ENCODE assay signal across 8 mouse cellular contexts in genomic region chr1:150540267-150540666, GRCm38 (mm10).
DNase-seq lines count a peak whose midpoint lies in the region; ATAC-seq and TF ChIP-seq lines count a peak whose summit lies in the region.

No protein-coding gene starts in this region.

- H3K4me1 ChIP-seq in bone marrow, adult 2 months (ENCODE audit: control insufficient read depth, insufficient read depth, low read length), result no peaks in the 10 kb centered on the region
- H3K4me1 ChIP-seq in forebrain, embryonic 11.5 days (replicated peaks; ENCODE audit: control insufficient read depth, insufficient read depth, low read length), result peaks cover 2% of the 10 kb centered on the region; the same call in 1 of the 2 replicates
- H3K4me1 ChIP-seq in kidney, embryonic 15.5 days, result peaks cover 15% of the 10 kb centered on the region

- TF ChIP-seq CTCF in bone marrow, adult 2 months (IDR thresholded peaks at IDR 0.05; ENCODE audit: control insufficient read depth, insufficient read depth, low read length), result 0 out of 2 replicates have a peak, but pooled peaks have one; percentile 18

- 11% methylated on average over 5 of the region's 5 CpGs for WGBS in bone marrow, adult 2 months
- WGBS in forebrain, embryonic 11.5 days, result 9% methylated on average over 5 of the region's 5 CpGs
- 9% methylated on average over 5 of the region's 5 CpGs for WGBS in kidney, embryonic 15.5 days

- no peaks in the 10 kb centered on the region for H3K27me3 ChIP-seq in forebrain, embryonic 11.5 days (ENCODE audit: control insufficient read depth, insufficient read depth, low read length)
- H3K27me3 ChIP-seq in kidney, embryonic 15.5 days, result no peaks in the 10 kb centered on the region
- H3K27me3 ChIP-seq in splenic B cell, adult 2 months (ENCODE audit: control insufficient read depth, insufficient read depth, low read length, poor library complexity, severe bottlenecking), result no peaks in the 10 kb centered on the region

- H3K27ac ChIP-seq in bone marrow, adult 2 months (ENCODE audit: control insufficient read depth, insufficient read depth, low read depth, low read length, poor library complexity), result no peak overlapping the region
- no peak overlapping the region for H3K27ac ChIP-seq in forebrain, embryonic 11.5 days (ENCODE audit: low read depth, low read length)
- no peak overlapping the region for H3K27ac ChIP-seq in kidney, embryonic 15.5 days

- no peak overlapping the region for H3K9ac ChIP-seq in forebrain, embryonic 11.5 days (ENCODE audit: low read length)
- H3K9ac ChIP-seq in kidney, embryonic 15.5 days, result no peak overlapping the region

- no peak overlapping the region for H3K4me3 ChIP-seq in bone marrow, adult 2 months (replicated peaks; ENCODE audit: control insufficient read depth, low read depth, low read length)
- no peak overlapping the region for H3K4me3 ChIP-seq in forebrain, embryonic 11.5 days (ENCODE audit: low read depth, low read length)
- H3K4me3 ChIP-seq in kidney, embryonic 15.5 days (replicated peaks), result no peak overlapping the region

- H3K9me3 ChIP-seq in forebrain, embryonic 11.5 days (ENCODE audit: control insufficient read depth, low read length), result no peaks in the 10 kb centered on the region
- H3K9me3 ChIP-seq in kidney, embryonic 15.5 days (replicated peaks), result no peaks in the 10 kb centered on the region

- H3K36me3 ChIP-seq in forebrain, embryonic 11.5 days (ENCODE audit: control insufficient read depth, insufficient read depth, low read length), result no peaks in the 10 kb centered on the region
- no peaks in the 10 kb centered on the region for H3K36me3 ChIP-seq in kidney, embryonic 15.5 days
- no peaks in the 10 kb centered on the region for H3K36me3 ChIP-seq in splenic B cell, adult 2 months (ENCODE audit: control insufficient read depth, insufficient read depth, low read length, poor library complexity, severe bottlenecking)

- no peak overlapping the region for H3K4me2 ChIP-seq in forebrain, embryonic 11.5 days (ENCODE audit: low read depth, low read length, severe bottlenecking)
- no peak overlapping the region for H3K4me2 ChIP-seq in kidney, embryonic 15.5 days

- DNase-seq in layer of hippocampus, postnatal 10 days (ENCODE audit: low spot score in 2 of 2), result peak; percentile 9 to 26
- DNase-seq in layer of hippocampus, adult 11-12 months (ENCODE audit: low spot score), result no peak
- peak; percentile 70 for DNase-seq in forebrain, embryonic 11.5 days (ENCODE audit: low spot score)
- peak; percentile 46 for DNase-seq in lung, postnatal 36 days
- peak; percentile 13 for DNase-seq in splenic B cell, adult 2 months (ENCODE audit: low read depth, low spot score)
- no peak for DNase-seq in thymus, postnatal 4 days

- peak; percentile 90 for ATAC-seq in forebrain, embryonic 11.5 days (replicated peaks; ENCODE audit: low FRiP score)
- ATAC-seq in kidney, embryonic 15.5 days (replicated peaks; ENCODE audit: low FRiP score), result peak; percentile 89

- no peak for TF ChIP-seq POLR2A in bone marrow, adult 2 months (IDR thresholded peaks at IDR 0.05; ENCODE audit: borderline replicate concordance, control insufficient read depth, low read depth, low read length)

Comparison
In these comparisons a context has a peak if more than half of its experiments do, and no peak if none do; other contexts are left out.
1. DNase-seq: peak in layer of hippocampus, postnatal 10 days (2 of 2), forebrain, embryonic 11.5 days (single experiment), lung, postnatal 36 days (single experiment) and splenic B cell, adult 2 months (single experiment); none in layer of hippocampus, adult 11-12 months (single experiment) and thymus, postnatal 4 days (single experiment).